Mouse (Mus musculus) kidney, postnatal 0 days (tissue): ENCODE data around the gene Lhx6. TPM values are rescaled to one million over a fixed set of nuclear protein-coding genes. Genes with fewer than 3 reads are reported as not detected.

ENCODE experiments used
- ATAC-seq: fragments of 200-750 bp; cut with Nextera tagmentation; replicated peaks from 2 replicates; pipeline ENCODE4 v1.8.0; 2017; ENCODE audit warnings: low read depth, moderate number of reproducible peaks, moderate TSS enrichment, moderate library complexity; ENCODE audit not compliant: low FRiP score
- DNase-seq: peaks from one replicate; pipeline ENCODE4 v3.0.0-alpha.2; 2016; ENCODE audit warnings: low spot score
- H3K27ac ChIP-seq: fragments of 300-500 bp; sonication (generic); 2 replicates; pipeline ENCODE4 v1.5.1; 2014; ENCODE audit warnings: mild to moderate bottlenecking
- H3K27me3 ChIP-seq: fragments of 300-500 bp; sonication (generic); 2 replicates; pipeline ENCODE4 v1.6.1; 2014; ENCODE audit warnings: low read length, mixed read lengths; ENCODE audit not compliant: insufficient read depth
- H3K36me3 ChIP-seq: fragments of 300-500 bp; sonication (generic); 2 replicates; pipeline ENCODE4 v1.6.1; 2014; ENCODE audit warnings: low read length, mixed read lengths; ENCODE audit not compliant: insufficient read depth
- H3K4me1 ChIP-seq: fragments of 300-500 bp; sonication (generic); replicated peaks from 2 replicates; pipeline ENCODE4 v1.6.1; 2014; ENCODE audit warnings: antibody characterized with exemption, low read length, mixed read lengths; ENCODE audit not compliant: insufficient read depth
- H3K4me2 ChIP-seq: fragments of 300-500 bp; sonication (generic); 2 replicates; pipeline ENCODE4 v1.6.1; 2014; ENCODE audit warnings: mild to moderate bottlenecking, low read length, moderate library complexity, mixed read lengths
- H3K4me3 ChIP-seq: fragments of 300-500 bp; sonication (generic); replicated peaks from 2 replicates; pipeline ENCODE4 v1.5.1; 2014; ENCODE audit warnings: low read depth, low read length
- H3K9ac ChIP-seq: fragments of 300-500 bp; sonication (generic); 2 replicates; pipeline ENCODE4 v1.6.1; 2014; ENCODE audit warnings: low read depth, low read length
- H3K9me3 ChIP-seq: fragments of 300-500 bp; sonication (generic); replicated peaks from 2 replicates; pipeline ENCODE4 v1.6.1; 2016; ENCODE audit warnings: low read length, inconsistent platforms, mixed read lengths
- CTCF ChIP-seq: IDR thresholded peaks from 2 replicates; pipeline ENCODE4 v1.5.1; 2016; ENCODE audit warnings: antibody characterized with exemption, low read depth, mild to moderate bottlenecking, moderate library complexity
- WGBS: fragments of 180-500 bp; shearing (Covaris S2); extraction: QIAGEN DNeasy Blood & Tissue Kit; methylation state at CpG from one replicate; pipeline ENCODE4 v1.1.7; 2014; 5-methylcytosine and 5-hydroxymethylcytosine counted together
- polyA plus RNA-seq: library from polyadenylated mRNA; unstranded; fragments of >200 nt; fragmentation: Nextera tagmentation; extraction: Ambion mirVana; gene quantifications from 2 replicates; pipeline ENCODE4 v1.2.1, GENCODE M21; 2015

Gene Lhx6
- polyA plus RNA-seq, 1 experiment from 2014 or later, result 1.7 TPM

DNA sequence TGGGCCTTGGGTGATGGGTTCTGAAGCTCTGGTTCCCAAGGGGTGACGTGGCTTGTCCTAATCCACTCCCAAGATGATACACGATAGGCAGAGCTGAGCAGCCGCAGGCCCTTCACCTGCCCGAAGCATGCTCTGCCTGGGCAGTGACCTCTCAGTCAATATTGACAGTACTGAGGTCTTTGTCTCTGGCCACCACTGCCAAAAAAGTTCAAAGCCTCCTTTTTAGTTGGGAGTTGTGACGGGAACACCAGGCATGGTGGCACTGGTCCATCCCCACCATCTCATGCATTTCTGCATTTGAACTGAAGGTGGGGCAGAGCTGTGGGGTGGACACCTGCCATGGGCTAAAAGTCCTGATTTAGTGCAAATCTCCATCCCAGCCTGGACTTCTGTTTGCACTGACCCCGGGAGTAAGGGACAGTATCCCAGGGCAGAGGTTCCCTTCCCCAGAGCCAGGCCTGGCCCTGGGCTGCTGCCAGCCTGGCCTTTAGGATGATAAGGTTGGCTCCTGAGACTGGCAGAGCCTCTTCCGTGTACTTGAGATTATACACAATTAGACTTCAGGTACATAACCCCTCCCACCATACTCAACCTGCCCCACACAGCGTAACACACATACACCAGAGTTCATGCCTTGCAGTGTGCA is 33.4 kb downstream of the Lhx6 start:
- no peak for TF ChIP-seq CTCF
- Histone ChIP-seq H3K9me3 (no peaks in the 10 kb centered on the region), H3K9ac (no peak overlapping the region), H3K4me3 (no peak overlapping the region), H3K27me3 (no peaks in the 10 kb centered on the region), H3K36me3 (no peaks in the 10 kb centered on the region), H3K4me1 (no peaks in the 10 kb centered on the region), H3K27ac (no peak overlapping the region), H3K4me2 (no peak overlapping the region)
- 79% methylated on average over 8 of the region's 8 CpGs for WGBS
- ATAC-seq (no peak), DNase-seq (no peak)

DNA sequence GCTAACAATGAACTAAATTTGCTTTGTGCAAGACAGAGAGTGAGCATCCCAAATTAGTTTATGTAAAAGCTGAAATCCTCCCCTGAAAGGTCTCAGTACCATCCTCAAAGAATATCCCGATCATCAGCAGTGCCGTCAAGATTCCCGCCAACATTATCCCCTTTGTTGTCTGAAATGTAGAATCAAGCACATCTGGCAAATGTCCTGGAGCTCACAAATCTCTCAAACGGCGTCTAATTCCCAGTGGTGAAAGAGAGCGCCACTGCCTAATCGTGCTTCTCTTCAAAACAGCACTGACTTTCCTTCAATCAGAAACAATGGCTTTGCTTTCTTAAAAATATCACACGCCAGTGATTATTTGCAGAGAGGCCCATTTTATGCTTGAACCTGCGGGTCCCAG is 38.1 kb downstream of the Lhx6 start:
- no peak overlapping the region for H3K27ac ChIP-seq
- H3K9me3 ChIP-seq, result no peaks in the 10 kb centered on the region
- H3K4me3 ChIP-seq, result no peak overlapping the region
- H3K27me3 ChIP-seq, result no peaks in the 10 kb centered on the region
- 49% methylated on average over 9 of the region's 9 CpGs for WGBS
- TF ChIP-seq CTCF, result no peak
- ATAC-seq, result no peak
- DNase-seq, result no peak
- H3K4me2 ChIP-seq, result no peak overlapping the region
- H3K36me3 ChIP-seq, result no peaks in the 10 kb centered on the region
- no peaks in the 10 kb centered on the region for H3K4me1 ChIP-seq
- no peak overlapping the region for H3K9ac ChIP-seq

DNA sequence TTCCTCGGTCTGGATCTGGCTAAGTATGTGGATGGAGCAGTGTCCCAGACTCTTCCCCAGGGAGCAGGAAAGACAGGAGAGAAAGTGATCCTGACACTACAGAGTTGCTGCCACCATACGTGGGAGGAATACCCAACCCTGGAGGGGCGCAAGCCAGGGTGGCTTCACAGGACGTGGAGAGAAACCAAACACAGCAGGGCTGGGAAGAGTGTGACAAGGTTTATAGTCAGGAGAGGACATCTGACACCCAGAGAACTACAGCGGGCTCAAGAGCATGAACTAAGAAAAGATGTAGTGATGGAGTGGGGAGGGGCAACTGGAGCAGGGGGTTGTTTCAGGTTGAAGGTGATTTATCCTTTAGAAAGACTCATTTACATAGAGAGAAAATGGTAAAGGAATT is 43.8 kb downstream of the Lhx6 start:
- H3K9me3 ChIP-seq, result no peaks in the 10 kb centered on the region
- no peak overlapping the region for H3K4me3 ChIP-seq
- no peak overlapping the region for H3K4me2 ChIP-seq
- no peaks in the 10 kb centered on the region for H3K4me1 ChIP-seq
- 24% methylated on average over 5 of the region's 5 CpGs for WGBS
- no peaks in the 10 kb centered on the region for H3K36me3 ChIP-seq
- H3K9ac ChIP-seq, result no peak overlapping the region
- no peak for ATAC-seq
- H3K27me3 ChIP-seq, result no peaks in the 10 kb centered on the region
- DNase-seq, result peak; percentile 60
- TF ChIP-seq CTCF, result no peak
- no peak overlapping the region for H3K27ac ChIP-seq

DNA sequence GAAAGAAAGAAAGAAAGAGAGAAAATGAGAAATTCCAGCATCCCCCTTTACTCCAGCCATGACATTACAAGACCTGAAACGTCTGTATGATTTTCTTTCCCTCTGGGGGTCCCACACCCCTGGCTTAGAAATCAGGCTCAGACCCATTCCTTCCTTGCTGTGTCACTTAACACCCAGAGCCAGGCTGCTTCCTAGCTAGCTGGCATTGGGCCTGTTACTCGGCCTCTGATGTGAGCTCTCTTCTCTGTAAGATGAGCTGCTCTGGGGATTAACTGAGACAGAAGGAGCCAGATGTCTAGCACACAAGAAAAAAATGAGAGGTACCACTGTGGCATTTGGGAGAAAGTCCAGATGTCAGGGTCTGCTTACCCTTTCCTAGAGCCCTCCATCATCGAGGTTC is 49.0 kb downstream of the Lhx6 start:
- no peak for ATAC-seq
- Histone ChIP-seq H3K27ac (no peak overlapping the region), H3K9ac (no peak overlapping the region), H3K4me3 (no peak overlapping the region), H3K9me3 (no peaks in the 10 kb centered on the region), H3K4me2 (no peak overlapping the region), H3K27me3 (no peaks in the 10 kb centered on the region), H3K4me1 (no peaks in the 10 kb centered on the region), H3K36me3 (no peaks in the 10 kb centered on the region)
- TF ChIP-seq CTCF, result no peak
- DNase-seq, result no peak
- 36% methylated on average over 3 of the region's 3 CpGs for WGBS

DNA sequence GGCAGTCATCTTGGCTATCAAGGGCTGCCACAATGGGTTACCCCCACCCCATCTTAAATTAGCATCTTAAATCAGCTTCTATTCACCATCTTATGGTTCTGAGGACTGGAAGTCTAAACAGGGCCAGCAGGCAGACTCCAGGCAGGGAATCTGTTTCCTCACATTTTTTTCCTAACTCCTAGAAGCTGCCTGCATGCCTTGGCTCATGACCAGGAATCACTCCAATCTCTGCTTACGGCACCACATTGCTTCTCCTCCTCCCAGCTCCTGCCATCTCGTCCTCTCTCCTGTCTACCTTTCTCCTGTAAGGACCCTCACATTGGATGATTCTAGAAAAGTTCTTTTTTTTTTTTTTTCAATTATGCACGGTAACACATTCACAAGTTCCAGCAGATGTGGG is 52.0 kb downstream of the Lhx6 start:
- no peak overlapping the region for H3K27ac ChIP-seq
- no peak for TF ChIP-seq CTCF
- H3K9me3 ChIP-seq, result no peaks in the 10 kb centered on the region
- DNase-seq (no peak), ATAC-seq (no peak)
- H3K9ac ChIP-seq, result no peak overlapping the region
- H3K36me3 ChIP-seq, result no peaks in the 10 kb centered on the region
- no peaks in the 10 kb centered on the region for H3K4me1 ChIP-seq
- no peak overlapping the region for H3K4me2 ChIP-seq
- no peak overlapping the region for H3K4me3 ChIP-seq
- WGBS, result 61% methylated on average over 3 of the region's 3 CpGs
- H3K27me3 ChIP-seq, result no peaks in the 10 kb centered on the region

DNA sequence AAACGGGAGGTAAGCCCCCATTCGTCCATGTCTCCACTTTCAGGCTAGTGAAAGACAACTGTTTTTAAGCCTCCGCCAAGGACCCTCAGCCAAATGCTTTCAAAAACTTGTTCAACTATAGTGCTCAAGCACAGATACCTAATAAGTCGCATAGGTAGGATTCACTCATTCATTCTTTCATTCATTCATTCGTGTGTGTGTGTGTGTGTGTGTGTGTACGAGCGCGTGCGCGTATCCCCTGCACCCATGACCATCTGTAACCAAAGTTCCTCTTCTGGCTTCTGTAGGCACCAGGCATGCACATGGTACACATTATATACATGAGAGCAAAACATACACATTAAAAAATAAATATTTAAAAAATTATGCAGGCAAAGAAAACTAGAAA is 55.6 kb downstream of the Lhx6 start:
- 0 out of 2 replicates have a peak, but pooled peaks have one; percentile 5 for ATAC-seq
- no peak for TF ChIP-seq CTCF
- Histone ChIP-seq H3K9me3 (no peaks in the 10 kb centered on the region), H3K9ac (no peak overlapping the region), H3K4me1 (peaks cover 4% of the 10 kb centered on the region; the same call in 1 of the 2 replicates), H3K27me3 (no peaks in the 10 kb centered on the region), H3K4me3 (peak overlapping the region; percentile 68), H3K4me2 (peak overlapping the region; percentile 79), H3K36me3 (no peaks in the 10 kb centered on the region), H3K27ac (no peak overlapping the region)
- 44% methylated on average over 10 of the region's 10 CpGs for WGBS
- DNase-seq, result no peak
